Mouse (Mus musculus) midbrain, embryonic 10.5 days (tissue): Measurements from ENCODE around the gene Sema3b. TPM values are rescaled to one million over a fixed set of nuclear protein-coding genes. Genes with fewer than 3 reads are reported as not detected.

Source experiments
- DNase-seq: peaks from one replicate; pipeline ENCODE4 v3.0.0-alpha.2; 2017; ENCODE audit warnings: low spot score
- H3K27ac ChIP-seq: fragments of 300-500 bp; sonication (generic); replicated peaks from 2 replicates; pipeline ENCODE4 v1.5.1; 2016; ENCODE audit warnings: mild to moderate bottlenecking
- H3K27me3 ChIP-seq: fragments of 300-500 bp; sonication (generic); 2 replicates; pipeline ENCODE4 v1.6.1; 2016; ENCODE audit warnings: low read depth, mild to moderate bottlenecking; ENCODE audit not compliant: poor library complexity, severe bottlenecking
- H3K36me3 ChIP-seq: fragments of 300-500 bp; sonication (generic); 2 replicates; pipeline ENCODE4 v1.6.1; 2016; ENCODE audit warnings: mild to moderate bottlenecking, moderate library complexity
- H3K4me1 ChIP-seq: fragments of 300-500 bp; sonication (generic); 2 replicates; pipeline ENCODE4 v1.6.1; 2016
- H3K4me3 ChIP-seq: fragments of 300-500 bp; sonication (generic); 2 replicates; pipeline ENCODE4 v1.5.1; 2016; ENCODE audit warnings: mild to moderate bottlenecking, moderate library complexity
- H3K9me3 ChIP-seq: fragments of 300-500 bp; sonication (generic); replicated peaks from 2 replicates; pipeline ENCODE4 v1.6.1; 2016; ENCODE audit warnings: mild to moderate bottlenecking
- WGBS: fragments of 180-500 bp; shearing (Covaris S2); methylation state at CpG from one replicate; pipeline ENCODE4 v1.1.7; 2016; 5-methylcytosine and 5-hydroxymethylcytosine counted together
- polyA plus RNA-seq: library from polyadenylated mRNA; unstranded; fragments of >200 nt; fragmentation: Nextera tagmentation; extraction: Ambion mirVana; gene quantifications from 2 replicates; pipeline ENCODE4 v1.2.1, GENCODE M21; 2016

Sema3b gene
- polyA plus RNA-seq, 1 experiment from 2014 or later, result 1.8 TPM

DNA sequence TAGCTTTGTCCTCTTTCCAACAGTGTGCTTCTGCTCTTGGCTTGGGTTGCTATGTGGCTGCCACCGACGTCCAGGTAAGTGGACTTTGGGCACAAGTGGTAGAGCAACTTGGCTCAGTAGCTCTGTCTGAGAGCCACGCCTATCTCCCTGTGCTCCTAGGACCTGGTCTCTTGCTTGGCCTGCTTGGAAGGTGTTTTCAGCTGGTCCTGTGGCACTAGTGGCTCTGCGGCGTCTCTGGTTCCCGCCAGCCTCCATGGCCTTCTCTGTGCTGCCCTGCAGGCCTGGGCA is 18.3 kb downstream of the Sema3b start:
- DNase-seq, result no peak
- H3K27ac ChIP-seq, result no peak overlapping the region
- no peak overlapping the region for H3K4me3 ChIP-seq
- H3K36me3 ChIP-seq, result peaks cover 58% of the 10 kb centered on the region
- no peaks in the 10 kb centered on the region for H3K9me3 ChIP-seq
- peaks cover 42% of the 10 kb centered on the region for H3K4me1 ChIP-seq
- 95% methylated on average over 6 of the region's 6 CpGs for WGBS
- no peaks in the 10 kb centered on the region for H3K27me3 ChIP-seq

DNA sequence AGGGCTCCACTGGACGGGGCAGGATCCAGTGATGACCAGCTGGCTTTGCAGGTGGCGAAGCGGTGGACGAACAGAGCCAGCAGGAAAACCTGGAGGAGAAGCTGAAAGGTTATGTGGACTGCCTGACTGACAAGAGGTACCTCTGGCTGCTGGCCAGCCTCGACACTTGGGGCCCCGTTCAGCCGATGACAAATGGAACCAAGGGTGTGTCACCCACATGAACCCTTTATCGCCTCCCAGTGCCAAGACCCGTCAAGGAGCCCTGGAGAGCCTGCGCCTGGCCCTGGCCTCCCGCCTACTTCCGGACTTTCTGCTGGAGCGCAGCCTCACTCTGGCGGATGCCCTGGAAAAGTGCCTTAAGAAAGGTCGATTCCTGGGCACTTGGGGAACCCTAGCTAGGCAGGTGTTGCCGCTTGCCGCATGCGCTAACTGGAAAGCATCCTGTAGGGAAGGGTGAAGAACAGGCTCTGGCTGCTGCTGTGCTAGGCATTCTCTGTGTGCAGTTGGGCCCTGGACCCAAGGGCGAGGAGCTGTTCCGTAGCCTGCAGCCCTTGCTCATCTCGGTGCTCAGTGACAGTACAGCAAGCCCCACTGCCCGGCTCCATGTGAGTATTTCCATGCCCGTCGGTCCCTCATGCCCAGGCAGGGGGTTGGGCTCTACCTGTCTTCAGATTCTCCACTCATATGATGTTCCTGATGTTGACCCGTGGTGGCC is 18.8 kb downstream of the Sema3b start:
- Histone ChIP-seq H3K27me3 (no peaks in the 10 kb centered on the region), H3K4me1 (peaks cover 42% of the 10 kb centered on the region), H3K27ac (no peak overlapping the region), H3K9me3 (no peaks in the 10 kb centered on the region), H3K4me3 (0 out of 2 replicates have a peak overlapping the region, but pooled peaks have one; percentile 10), H3K36me3 (peaks cover 58% of the 10 kb centered on the region)
- DNase-seq, result no peak
- WGBS, result 92% methylated on average over 25 of the region's 25 CpGs

DNA sequence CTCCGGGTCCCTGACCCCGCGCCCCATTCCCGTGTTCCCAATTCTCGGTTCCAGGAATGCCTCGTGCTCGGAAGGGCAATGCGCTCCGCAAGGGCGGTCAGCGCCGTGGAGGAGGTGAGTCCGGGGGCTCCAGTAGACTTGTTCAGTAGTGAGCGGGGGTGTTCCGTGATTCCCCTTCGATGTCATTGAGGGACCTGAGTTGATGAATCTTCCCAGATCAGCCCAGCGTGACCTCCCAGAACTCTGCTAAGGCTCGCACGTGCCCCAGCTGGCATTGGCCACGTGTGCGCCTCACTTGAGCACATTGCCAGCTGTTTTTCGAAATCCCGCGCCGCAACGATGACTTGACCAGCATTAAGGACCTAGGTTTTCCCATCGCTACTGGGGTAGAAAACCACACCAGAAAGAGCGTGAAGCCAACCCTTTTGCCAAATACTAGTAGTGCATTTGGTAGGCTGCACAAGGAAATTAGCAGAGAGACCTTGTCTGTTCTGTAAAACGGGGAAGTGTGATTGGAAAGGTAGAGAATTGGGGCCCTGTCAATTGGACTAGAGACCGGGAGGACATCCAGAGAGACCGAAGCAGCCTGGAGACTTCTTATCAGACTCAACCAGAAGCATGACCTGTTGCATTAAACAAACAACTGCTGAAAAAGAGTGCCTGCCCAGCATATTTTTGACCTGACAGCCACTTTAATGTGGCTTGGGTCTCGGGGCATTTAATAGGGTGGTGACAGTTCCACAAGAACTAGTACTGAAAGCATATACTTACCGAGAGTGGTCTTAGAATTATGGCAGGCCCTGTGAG is 21.0 kb downstream of the Sema3b start:
- H3K4me1 ChIP-seq, result peaks cover 31% of the 10 kb centered on the region
- H3K27me3 ChIP-seq, result no peaks in the 10 kb centered on the region
- no peak for DNase-seq
- 9% methylated on average over 33 of the region's 33 CpGs for WGBS
- peaks cover 52% of the 10 kb centered on the region for H3K36me3 ChIP-seq
- peak overlapping the region; percentile 87 for H3K27ac ChIP-seq
- H3K9me3 ChIP-seq, result no peaks in the 10 kb centered on the region
- H3K4me3 ChIP-seq, result peak overlapping the region; percentile 78

DNA sequence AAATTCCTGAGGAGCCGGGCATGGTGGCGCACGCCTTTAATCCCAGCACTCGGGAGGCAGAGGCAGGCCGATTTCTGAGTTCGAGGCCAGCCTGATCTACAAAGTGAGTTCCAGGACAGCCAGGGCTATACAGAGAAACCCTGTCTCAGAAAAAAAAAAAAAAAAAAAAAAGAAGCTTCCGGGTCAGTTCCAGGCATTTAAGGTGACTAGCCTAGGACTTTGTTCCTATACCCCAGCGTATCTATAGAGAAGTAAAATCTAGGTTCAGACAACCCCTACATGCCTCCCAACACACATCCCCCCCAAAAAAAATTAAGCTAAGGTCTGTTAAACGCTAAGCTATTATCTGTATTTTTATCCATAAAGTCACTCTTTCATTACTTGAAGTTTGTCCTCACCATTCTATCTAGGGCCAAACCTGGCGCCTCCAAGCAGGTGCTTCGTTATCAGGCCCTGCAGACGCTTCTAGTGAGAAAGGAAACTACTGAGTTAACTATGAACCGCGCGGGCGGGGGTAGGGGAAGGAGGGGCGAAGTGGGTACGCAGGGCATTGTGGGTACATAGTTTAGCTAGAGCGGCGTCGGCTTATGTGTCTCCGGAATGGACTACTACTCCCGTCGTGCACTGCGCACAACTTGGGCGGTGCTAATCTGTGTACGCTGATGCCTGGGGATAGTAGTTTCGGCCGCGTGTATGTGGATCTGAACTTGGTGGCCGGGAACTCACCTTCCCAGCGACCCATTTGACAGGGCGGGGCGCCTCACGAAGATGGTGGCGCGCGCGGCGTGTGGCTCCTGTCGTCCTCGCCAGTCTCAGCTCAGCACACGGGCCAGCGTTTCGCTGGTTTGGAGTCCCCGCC is 21.8 kb downstream of the Sema3b start, which contains the start of gene Ifrd2:
Ifrd2 (plus strand) TSS at position 669 of the 859 bp plus-strand sequence.
- peaks cover 51% of the 10 kb centered on the region for H3K36me3 ChIP-seq
- no peaks in the 10 kb centered on the region for H3K9me3 ChIP-seq
- H3K4me3 ChIP-seq, result peak within 1 kb of the TSS; percentile 78
- peak; percentile 96 for DNase-seq
- H3K27ac ChIP-seq, result peak within 1 kb of the TSS; percentile 87
- 15% methylated on average over 46 of the region's 46 CpGs for WGBS
- no peaks in the 10 kb centered on the region for H3K27me3 ChIP-seq
- peaks cover 29% of the 10 kb centered on the region for H3K4me1 ChIP-seq

DNA sequence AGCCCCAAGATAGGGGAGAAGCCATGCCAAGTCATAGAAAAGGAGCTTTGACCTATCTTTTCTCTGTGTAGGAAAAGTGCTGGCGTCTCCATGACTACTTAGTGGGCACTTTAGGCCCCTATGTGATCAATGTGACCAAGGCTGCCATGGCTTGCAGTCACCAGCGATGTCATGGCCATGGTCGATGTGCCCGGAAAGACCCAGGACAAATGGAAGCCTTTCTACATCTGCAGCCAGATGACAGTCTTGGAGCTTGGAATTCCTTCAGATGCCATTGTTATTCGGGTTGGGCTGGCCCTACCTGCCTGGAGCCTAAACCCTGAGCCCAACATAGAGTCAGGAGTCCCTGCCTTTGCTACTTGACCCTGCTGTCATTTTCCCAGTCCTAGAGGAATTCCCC is 22.5 kb downstream of the Sema3b start:
- 89% methylated on average over 5 of the region's 5 CpGs for WGBS
- no peaks in the 10 kb centered on the region for H3K9me3 ChIP-seq
- 0 out of 2 replicates have a peak overlapping the region, but pooled peaks have one; percentile 49 for H3K27ac ChIP-seq
- H3K36me3 ChIP-seq, result peaks cover 44% of the 10 kb centered on the region
- no peak for DNase-seq
- peaks cover 33% of the 10 kb centered on the region for H3K4me1 ChIP-seq
- peak overlapping the region; percentile 78; the same call in 1 of the 2 replicates for H3K4me3 ChIP-seq
- no peaks in the 10 kb centered on the region for H3K27me3 ChIP-seq

DNA sequence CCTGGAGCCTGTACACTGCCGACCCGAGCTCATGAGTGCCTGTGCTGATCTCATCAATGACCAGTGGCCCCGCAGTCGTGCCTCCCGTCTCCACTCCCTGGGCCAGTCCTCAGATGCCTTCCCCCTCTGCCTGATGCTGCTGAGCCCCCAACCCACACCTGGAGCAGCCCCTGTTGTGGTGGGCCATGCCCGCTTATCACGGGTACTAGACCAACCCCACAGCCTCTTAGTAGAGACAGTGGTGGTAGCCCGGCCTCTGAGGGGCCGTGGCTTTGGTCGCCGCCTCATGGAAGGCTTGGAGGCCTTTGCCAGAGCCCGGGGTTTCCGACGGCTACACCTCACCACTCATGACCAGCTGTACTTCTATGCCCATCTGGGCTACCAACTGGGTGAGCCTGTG is 25.9 kb downstream of the Sema3b start:
- Histone ChIP-seq H3K27ac (no peak overlapping the region), H3K4me3 (no peak overlapping the region), H3K27me3 (no peaks in the 10 kb centered on the region), H3K9me3 (no peaks in the 10 kb centered on the region), H3K4me1 (peaks cover 51% of the 10 kb centered on the region), H3K36me3 (peaks cover 24% of the 10 kb centered on the region)
- WGBS, result 94% methylated on average over 14 of the region's 14 CpGs
- DNase-seq, result no peak

DNA sequence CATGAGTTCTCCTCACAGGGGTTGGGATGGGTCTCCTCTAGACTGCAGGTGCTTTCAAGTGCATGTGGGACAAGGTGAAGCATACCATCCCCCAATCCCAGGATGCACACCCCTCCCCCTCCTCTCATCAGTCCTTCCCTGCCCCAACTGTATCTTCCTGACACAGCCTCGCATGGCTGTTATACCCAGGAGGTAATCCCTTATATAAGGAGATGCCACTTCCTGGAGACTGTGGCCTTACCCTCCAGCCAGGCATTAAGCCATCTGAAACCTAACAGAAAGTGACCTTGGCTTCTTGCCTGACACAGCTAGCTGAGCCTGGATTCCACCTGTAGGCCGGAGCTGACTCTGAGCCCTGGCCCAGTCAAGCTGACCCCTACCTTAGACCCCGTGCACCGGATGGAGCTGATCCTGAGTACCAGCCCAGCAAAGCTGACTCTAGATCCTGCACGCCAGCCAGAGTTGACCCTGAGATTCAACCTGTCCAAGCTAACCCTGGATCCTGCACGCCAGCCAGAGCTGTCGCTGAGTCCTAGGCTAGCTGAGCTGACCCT is 26.4 kb downstream of the Sema3b start:
- Histone ChIP-seq H3K36me3 (peaks cover 24% of the 10 kb centered on the region), H3K27me3 (no peaks in the 10 kb centered on the region), H3K4me3 (peak overlapping the region; percentile 5; the same call in 1 of the 2 replicates), H3K4me1 (peaks cover 53% of the 10 kb centered on the region), H3K9me3 (no peaks in the 10 kb centered on the region), H3K27ac (no peak overlapping the region; the same call in 1 of the 2 replicates)
- WGBS, result 93% methylated on average over 7 of the region's 7 CpGs
- DNase-seq, result no peak

DNA sequence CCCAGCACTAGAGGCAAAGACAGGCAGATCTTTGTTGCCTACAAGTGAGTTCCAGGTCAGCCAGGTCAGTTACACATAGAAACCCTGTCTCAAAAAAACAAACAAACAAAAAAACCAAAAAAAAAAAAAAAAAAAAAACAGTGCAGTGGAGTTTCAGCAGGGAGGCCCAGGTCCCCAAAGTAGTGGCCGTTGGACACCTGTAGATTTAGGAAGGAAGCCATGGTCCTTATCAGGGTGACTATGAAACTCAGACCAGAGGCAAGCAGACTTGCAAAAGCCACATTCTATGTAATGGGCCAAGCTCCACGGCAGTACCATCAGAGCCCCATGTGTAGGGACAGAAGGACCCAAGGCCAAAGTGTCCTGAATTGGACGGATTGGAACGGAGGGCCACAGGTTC is 27.4 kb downstream of the Sema3b start:
- Histone ChIP-seq H3K27ac (peak overlapping the region; percentile 89; the same call in 1 of the 2 replicates), H3K36me3 (peaks cover 24% of the 10 kb centered on the region), H3K4me3 (peak overlapping the region; percentile 66), H3K4me1 (peaks cover 57% of the 10 kb centered on the region), H3K9me3 (no peaks in the 10 kb centered on the region), H3K27me3 (no peaks in the 10 kb centered on the region)
- 82% methylated on average over 4 of the region's 4 CpGs for WGBS
- no peak for DNase-seq

DNA sequence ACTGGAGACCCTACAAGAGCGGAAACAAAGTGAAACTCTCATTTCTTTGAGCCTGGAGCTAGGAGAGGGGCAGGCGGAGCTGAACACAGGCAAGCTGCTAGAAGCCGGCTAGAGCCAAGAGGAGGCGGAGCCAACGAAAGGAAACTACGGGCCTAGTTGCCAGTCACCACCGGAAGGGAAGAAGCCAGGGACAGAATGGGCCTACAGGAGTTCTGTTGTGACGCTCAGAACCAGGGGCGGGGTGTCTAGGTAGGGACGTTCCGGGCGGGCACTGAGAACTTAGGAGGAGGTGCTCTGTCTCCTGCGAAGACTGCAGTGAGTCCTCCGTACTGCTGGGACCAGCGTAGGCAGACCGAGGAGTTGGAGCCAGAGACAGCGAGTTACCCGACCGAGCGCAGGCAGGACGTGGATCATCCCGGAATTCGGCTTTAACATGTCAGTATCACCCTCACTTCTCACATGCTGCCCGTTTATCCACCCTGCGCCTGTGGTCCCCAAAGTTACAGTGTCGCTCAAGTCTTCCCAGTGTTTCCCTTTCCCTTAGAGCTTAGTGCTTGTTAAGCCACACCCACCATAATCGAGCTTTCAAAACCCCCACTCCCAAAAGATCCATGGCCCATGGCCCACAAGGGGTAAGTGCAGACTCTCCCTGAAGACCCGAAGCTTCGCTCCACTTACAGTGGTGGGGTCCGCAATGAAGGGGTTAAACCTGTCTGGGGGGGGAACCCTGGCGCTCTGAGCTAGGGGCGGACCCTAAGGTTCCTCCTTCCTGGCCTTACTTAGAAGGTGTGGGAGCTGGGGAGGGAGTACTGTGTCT is 28.3 kb downstream of the Sema3b start, which contains the start of gene Hyal3:
Hyal3 (plus strand) TSS at position 318 of the 817 bp plus-strand sequence.
- H3K36me3 ChIP-seq, result peaks cover 24% of the 10 kb centered on the region
- WGBS, result 1% methylated on average over 32 of the region's 32 CpGs
- no peaks in the 10 kb centered on the region for H3K27me3 ChIP-seq
- peaks cover 64% of the 10 kb centered on the region for H3K4me1 ChIP-seq
- no peaks in the 10 kb centered on the region for H3K9me3 ChIP-seq
- DNase-seq, result peak; percentile 82
- peak within 1 kb of the TSS; percentile 89 for H3K27ac ChIP-seq
- peak within 1 kb of the TSS; percentile 66 for H3K4me3 ChIP-seq

DNA sequence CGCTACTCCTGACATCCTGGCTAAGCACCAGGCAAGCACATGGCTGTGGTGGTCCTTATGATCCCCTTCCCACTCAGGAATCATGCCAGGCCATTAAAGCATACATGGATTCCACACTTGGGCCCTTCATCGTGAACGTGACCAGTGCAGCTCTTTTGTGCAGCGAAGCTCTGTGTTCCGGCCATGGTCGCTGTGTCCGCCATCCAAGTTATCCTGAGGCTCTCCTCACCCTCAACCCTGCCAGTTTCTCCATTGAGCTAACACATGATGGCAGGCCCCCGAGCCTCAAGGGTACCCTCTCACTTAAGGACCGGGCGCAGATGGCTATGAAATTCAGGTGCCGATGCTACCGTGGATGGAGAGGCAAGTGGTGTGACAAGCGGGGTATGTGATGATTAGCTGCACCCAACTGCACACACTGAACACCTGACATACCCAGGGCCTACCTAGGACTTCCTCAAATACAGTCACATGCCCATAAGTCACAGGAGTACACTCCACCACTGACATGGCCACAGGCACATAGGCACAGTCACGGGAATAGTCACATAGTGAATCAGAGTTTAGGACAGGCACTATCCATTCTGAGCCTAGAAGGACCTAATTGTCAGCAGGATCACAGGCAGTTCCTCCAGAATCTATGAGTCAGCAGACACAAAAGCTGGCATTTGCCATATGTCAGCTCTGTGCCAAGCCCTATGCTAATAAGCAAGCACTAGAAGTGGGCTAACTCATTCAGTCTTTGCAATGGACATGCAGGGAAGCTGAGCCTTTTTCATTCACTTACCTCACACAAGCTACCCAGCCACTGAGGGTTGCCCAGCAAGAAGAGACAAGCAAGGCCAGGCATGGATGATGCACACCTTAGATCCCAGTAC is 29.8 kb downstream of the Sema3b start:
- 0 out of 2 replicates have a peak overlapping the region, but pooled peaks have one; percentile 34 for H3K27ac ChIP-seq

DNA sequence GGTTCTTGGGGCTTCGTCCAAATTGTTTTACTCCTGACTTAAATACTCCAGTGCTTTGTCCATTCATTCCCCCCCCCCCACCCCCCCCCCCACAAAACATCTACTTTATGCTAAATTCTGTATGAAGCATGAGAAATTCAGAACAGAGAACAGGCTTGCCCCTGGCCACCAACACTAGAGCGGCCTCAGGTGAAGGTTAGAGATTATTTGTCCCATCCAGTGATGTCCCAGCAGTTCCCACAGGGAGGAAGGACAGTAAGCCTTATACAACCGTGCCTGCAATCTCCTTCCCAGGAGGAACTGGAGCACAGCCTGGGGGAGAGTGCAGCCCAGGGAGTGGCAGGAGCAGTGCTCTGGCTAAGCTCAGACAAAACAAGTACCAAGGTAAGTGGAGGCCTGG is 30.4 kb downstream of the Sema3b start, which contains the start of gene Naa80:
Naa80 (plus strand) TSS at position 301 of the 400 bp plus-strand sequence.
- Histone ChIP-seq H3K9me3 (0 out of 2 replicates have a peak, but pooled peaks cover 2% of the 10 kb centered on the region), H3K27ac (0 out of 2 replicates have a peak within 1 kb of the TSS, but pooled peaks have one; percentile 35), H3K36me3 (peaks cover 31% of the 10 kb centered on the region), H3K4me1 (peaks cover 67% of the 10 kb centered on the region), H3K4me3 (peak within 1 kb of the TSS; percentile 66; the same call in 1 of the 2 replicates), H3K27me3 (no peaks in the 10 kb centered on the region)
- no peak for DNase-seq
- WGBS, result 81% methylated on average over 3 of the region's 3 CpGs

More for the DNA sequence above, 29.8 kb downstream of the Sema3b start:
- H3K36me3 ChIP-seq, result peaks cover 30% of the 10 kb centered on the region
- DNase-seq, result no peak
- H3K4me1 ChIP-seq, result peaks cover 67% of the 10 kb centered on the region
- peak overlapping the region; percentile 66; the same call in 1 of the 2 replicates for H3K4me3 ChIP-seq
- 94% methylated on average over 14 of the region's 14 CpGs for WGBS
- H3K9me3 ChIP-seq, result no peaks in the 10 kb centered on the region
- no peaks in the 10 kb centered on the region for H3K27me3 ChIP-seq
